Mouse (Mus musculus) CD4-positive naive resting alpha-beta T cell, adult 57 days (primary cell): ENCODE results near the gene Csf2ra. TPM values are rescaled to one million over a fixed set of nuclear protein-coding genes. Genes with fewer than 3 reads are reported as not detected.

Source experiments
- total RNA-seq: library from RNA; stranded (reverse); gene quantifications from one replicate; pipeline ENCODE4 v1.2.4, GENCODE M21; 2023

The Csf2ra gene
- 16.4 TPM for total RNA-seq

GRCm38 (mm10) chr19:61227941-61228701 is at the start of gene Csf2ra:
TSS of gene Csf2ra (minus strand) at chr19:61228429.

GRCm38 (mm10) chr19:61183590-61183989 is 44.6 kb downstream of the Csf2ra start, which contains the start of gene Gm6020:
TSS of gene Gm6020 (plus strand) at chr19:61183890.

GRCm38 (mm10) chr19:61175756-61176324 is 52.4 kb downstream of the Csf2ra start, which contains the start of gene Gm7102:
TSS of gene Gm7102 (minus strand) at chr19:61176309.

Other genes with a start within 250 kb of the Csf2ra start
- 32.9 TPM for gene Zfp950, start 87.6 kb downstream of the Csf2ra start, total RNA-seq
- not detected for gene Gm7102, start 52.1 kb downstream of the Csf2ra start, total RNA-seq
- gene Gm6020, start 44.5 kb downstream of the Csf2ra start, total RNA-seq, result not detected
- not detected for gene Gm21060, start 68.6 kb upstream of the Csf2ra start, total RNA-seq